Mouse (Mus musculus) forebrain, embryonic 12.5 days (tissue): ENCODE results near the gene Itga5. TPM values are rescaled to one million over a fixed set of nuclear protein-coding genes. Genes with fewer than 3 reads are reported as not detected.
A peak's percentile ranks its signal among the peaks of the same experiment; 100 is the strongest.

Source experiments
- ATAC-seq: fragments of 200-750 bp; cut with Nextera tagmentation; 2 replicates; pipeline ENCODE4 v1.8.0; 2017; ENCODE audit warnings: moderate TSS enrichment; ENCODE audit not compliant: low FRiP score
- H3K27ac ChIP-seq: fragments of 300-500 bp; sonication (generic); 2 replicates; pipeline ENCODE4 v1.5.1; 2016; ENCODE audit warnings: mild to moderate bottlenecking
- H3K27me3 ChIP-seq: fragments of 300-500 bp; sonication (generic); 2 replicates; pipeline ENCODE4 v1.6.1; 2016; ENCODE audit warnings: mild to moderate bottlenecking
- H3K36me3 ChIP-seq: fragments of 300-500 bp; sonication (generic); replicated peaks from 2 replicates; pipeline ENCODE4 v1.6.1; 2016; ENCODE audit warnings: mild to moderate bottlenecking
- H3K4me1 ChIP-seq: fragments of 300-500 bp; sonication (generic); 2 replicates; pipeline ENCODE4 v1.6.1; 2016
- H3K4me2 ChIP-seq: fragments of 300-500 bp; sonication (generic); 2 replicates; pipeline ENCODE4 v1.6.1; 2016; ENCODE audit warnings: mild to moderate bottlenecking, moderate library complexity
- H3K4me3 ChIP-seq: fragments of 300-500 bp; sonication (generic); replicated peaks from 2 replicates; pipeline ENCODE4 v1.5.1; 2016; ENCODE audit warnings: mild to moderate bottlenecking
- H3K9ac ChIP-seq: fragments of 300-500 bp; sonication (generic); 2 replicates; pipeline ENCODE4 v1.6.1; 2016; ENCODE audit warnings: mild to moderate bottlenecking
- H3K9me3 ChIP-seq: fragments of 300-500 bp; sonication (generic); 2 replicates; pipeline ENCODE4 v1.6.1; 2016
- WGBS: fragments of 180-500 bp; shearing (Covaris S2); methylation state at CpG from one replicate; pipeline ENCODE4 v1.1.7; 2016; 5-methylcytosine and 5-hydroxymethylcytosine counted together
- polyA plus RNA-seq: library from polyadenylated mRNA; unstranded; fragments of >200 nt; fragmentation: Nextera tagmentation; extraction: Ambion mirVana; gene quantifications from 2 replicates; pipeline ENCODE4 v1.2.1, GENCODE M21; 2016

Gene Itga5
- polyA plus RNA-seq, 1 experiment from 2014 or later: 17.3 TPM

DNA sequence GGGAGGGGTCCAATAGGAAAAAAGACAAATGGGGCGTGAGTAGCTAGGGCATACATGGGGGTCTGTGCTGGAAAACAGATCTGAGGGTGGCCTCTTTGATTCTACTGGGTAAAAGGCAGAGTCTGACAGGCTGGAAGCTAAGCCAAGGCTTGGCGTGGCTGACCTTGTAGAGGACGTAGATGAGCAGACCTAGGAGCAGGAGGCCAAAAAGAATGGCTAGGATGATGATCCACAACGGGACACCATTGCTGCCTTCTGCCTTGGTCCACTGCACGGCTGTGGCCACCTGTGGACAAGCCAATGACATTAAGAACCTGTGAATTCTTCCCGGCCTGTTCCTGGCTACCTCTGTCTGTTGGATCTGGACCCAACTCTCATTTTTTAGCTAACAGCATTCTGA, 20.8 kb downstream of the Itga5 start:
- no peaks in the 10 kb centered on the region for H3K9me3 ChIP-seq
- peaks cover 13% of the 10 kb centered on the region for H3K4me1 ChIP-seq
- no peak overlapping the region for H3K27ac ChIP-seq
- ATAC-seq: no peak
- H3K9ac ChIP-seq: no peak overlapping the region
- H3K36me3 ChIP-seq: peaks cover 26% of the 10 kb centered on the region
- peaks cover 14% of the 10 kb centered on the region for H3K27me3 ChIP-seq
- H3K4me2 ChIP-seq: no peak overlapping the region
- WGBS: 88% methylated on average over 6 of the region's 6 CpGs
- H3K4me3 ChIP-seq: no peak overlapping the region

DNA sequence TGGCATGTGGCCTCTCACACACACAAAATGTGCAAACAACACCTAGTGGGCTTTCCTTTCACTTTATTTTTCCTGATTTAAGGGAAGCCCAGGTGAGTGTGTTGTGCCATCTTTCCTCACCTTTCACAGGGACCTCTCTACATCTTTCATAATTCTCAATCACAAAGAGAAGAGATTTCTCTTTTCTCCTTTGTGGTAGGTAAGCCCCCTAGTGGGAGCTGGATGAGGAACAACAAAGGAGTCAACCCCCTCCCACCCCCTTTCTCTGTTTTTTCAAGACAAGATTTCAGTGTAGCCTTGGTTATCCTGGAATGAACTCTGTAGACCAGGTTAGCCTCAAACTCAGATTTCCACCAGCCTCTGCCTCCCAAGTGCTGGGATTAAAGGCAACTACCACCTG, 23.0 kb downstream of the Itga5 start:
- peaks cover 37% of the 10 kb centered on the region for H3K27me3 ChIP-seq
- no peak overlapping the region for H3K4me3 ChIP-seq
- no peak overlapping the region for H3K27ac ChIP-seq
- peaks cover 10% of the 10 kb centered on the region; the same call in 1 of the 2 replicates for H3K36me3 ChIP-seq
- H3K9ac ChIP-seq: no peak overlapping the region
- no peaks in the 10 kb centered on the region for H3K9me3 ChIP-seq
- no peak overlapping the region for H3K4me2 ChIP-seq
- no peak for ATAC-seq
- peaks cover 34% of the 10 kb centered on the region for H3K4me1 ChIP-seq

DNA sequence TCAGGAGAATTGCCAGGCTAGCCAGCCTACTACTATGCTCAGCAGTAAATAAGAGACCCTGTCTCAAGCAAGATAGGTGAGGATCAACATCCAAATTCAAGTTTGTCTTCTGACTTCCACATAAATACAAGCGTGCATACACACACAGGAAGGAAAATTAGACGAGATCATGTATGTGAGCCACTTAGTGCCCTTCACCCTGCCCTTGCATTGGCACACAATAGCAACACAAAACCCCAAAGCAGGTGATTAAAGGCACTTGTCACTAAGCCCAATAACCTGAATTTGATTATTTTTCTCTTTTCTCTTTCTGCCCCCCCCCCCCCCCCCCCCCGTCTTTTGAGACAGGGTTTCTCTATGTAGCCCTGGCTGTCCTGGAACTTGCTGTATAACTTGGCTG, 23.6 kb downstream of the Itga5 start:
- Histone ChIP-seq H3K4me3 (no peak overlapping the region), H3K27ac (no peak overlapping the region), H3K9ac (no peak overlapping the region), H3K27me3 (peaks cover 42% of the 10 kb centered on the region), H3K4me1 (peaks cover 39% of the 10 kb centered on the region), H3K9me3 (no peaks in the 10 kb centered on the region), H3K36me3 (peaks cover 10% of the 10 kb centered on the region; the same call in 1 of the 2 replicates), H3K4me2 (no peak overlapping the region)
- ATAC-seq: no peak
- WGBS: 63% methylated on average over 3 of the region's 3 CpGs

DNA sequence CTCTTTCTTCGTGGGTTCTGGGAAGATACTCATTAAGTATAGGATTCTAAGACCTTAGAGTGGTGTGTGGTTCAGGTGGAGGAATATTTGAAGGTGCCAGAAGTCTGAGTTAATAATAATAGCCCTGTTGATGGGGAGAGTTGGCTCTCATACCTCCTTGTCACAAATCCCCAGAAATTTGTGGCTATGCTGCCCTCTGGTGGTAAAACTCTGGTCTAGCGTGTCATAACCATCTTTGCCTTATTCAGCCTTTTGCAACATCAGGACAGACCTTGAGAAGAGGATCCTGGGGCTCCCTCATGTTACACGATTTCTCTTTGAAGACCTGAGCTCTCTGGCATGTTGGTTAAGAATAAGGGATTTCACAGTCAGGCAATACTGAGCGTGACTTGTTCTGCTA, 24.1 kb downstream of the Itga5 start:
- H3K4me3 ChIP-seq: no peak overlapping the region
- H3K27ac ChIP-seq: no peak overlapping the region
- no peak overlapping the region for H3K9ac ChIP-seq
- H3K36me3 ChIP-seq: peaks cover 10% of the 10 kb centered on the region; the same call in 1 of the 2 replicates
- peaks cover 41% of the 10 kb centered on the region for H3K4me1 ChIP-seq
- H3K27me3 ChIP-seq: peaks cover 48% of the 10 kb centered on the region
- no peak overlapping the region for H3K4me2 ChIP-seq
- 15% methylated on average over 4 of the region's 4 CpGs for WGBS
- H3K9me3 ChIP-seq: no peaks in the 10 kb centered on the region
- ATAC-seq: peak; percentile 42; the same call in 1 of the 2 replicates

DNA sequence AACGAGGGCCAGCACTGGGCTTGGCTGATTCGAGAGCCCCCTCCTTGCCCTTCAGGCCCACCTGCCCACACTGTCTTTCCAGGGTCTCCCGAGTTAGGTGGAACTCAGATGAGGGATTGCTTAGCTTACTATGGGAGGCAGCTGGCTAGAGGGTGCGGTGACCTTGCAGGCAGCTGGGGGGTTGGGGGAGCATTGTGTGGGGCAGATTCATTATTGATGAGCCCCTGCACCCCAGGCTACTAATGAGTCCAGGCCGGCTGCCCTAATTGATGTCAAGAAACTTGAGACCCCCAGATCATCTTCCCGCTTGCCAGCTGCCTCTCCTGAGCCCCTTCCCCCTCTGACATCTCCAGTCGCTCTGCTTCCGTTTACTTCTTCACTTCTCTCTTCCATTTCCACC, 25.0 kb downstream of the Itga5 start:
- Histone ChIP-seq H3K27me3 (peaks cover 54% of the 10 kb centered on the region), H3K4me3 (no peak overlapping the region), H3K36me3 (peaks cover 10% of the 10 kb centered on the region; the same call in 1 of the 2 replicates), H3K9me3 (no peaks in the 10 kb centered on the region), H3K27ac (no peak overlapping the region), H3K4me2 (no peak overlapping the region), H3K4me1 (peaks cover 45% of the 10 kb centered on the region), H3K9ac (no peak overlapping the region)
- no peak for ATAC-seq
- 37% methylated on average over 8 of the region's 8 CpGs for WGBS

DNA sequence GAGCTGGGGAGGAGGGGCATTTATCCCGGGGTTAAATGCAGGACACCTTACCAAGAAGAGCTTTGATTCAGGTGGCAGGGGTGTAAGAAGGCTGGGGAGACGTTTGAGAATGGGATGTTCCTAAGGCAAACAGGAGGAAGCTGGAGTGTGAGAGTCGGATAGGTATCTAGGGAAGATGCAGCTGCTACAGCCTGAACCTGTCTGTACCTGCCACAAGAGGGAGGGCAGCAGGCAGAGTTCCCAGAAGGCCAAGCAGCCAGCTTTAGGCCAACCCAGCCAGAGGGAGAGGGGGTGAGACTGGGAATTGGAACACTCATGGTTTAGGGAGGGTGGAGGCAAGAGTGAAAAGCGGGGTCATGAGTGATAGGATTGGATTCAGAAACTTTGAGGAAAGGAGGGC, 25.8 kb downstream of the Itga5 start:
- WGBS: 16% methylated on average over 4 of the region's 4 CpGs
- no peak overlapping the region for H3K9ac ChIP-seq

DNA sequence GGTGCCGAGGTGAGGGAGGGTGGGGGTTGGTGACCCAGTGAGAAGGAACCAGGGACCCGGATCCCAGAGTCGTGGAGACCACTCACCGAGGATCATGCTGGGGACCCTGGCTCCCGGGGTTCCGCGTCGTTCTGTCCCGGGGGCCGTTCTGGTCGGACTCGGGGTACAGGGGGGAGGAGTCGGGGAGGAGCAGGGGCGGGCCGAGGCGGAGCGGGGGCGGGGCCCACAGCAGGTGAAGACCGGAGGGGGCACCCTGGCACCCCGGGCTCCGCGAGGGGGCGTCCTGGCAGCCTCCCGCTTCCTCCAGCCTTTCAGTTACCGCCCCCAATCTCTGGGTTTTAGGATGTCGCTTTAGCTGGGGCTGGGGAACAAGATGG, 26.6 kb downstream of the Itga5 start, which contains the start of gene Zfp385a:
TSS of gene Zfp385a (minus strand) at position 133 of the 377 bp plus-strand sequence.
- peak within 1 kb of the TSS; percentile 91 for H3K4me2 ChIP-seq
- peak within 1 kb of the TSS; percentile 58 for H3K4me3 ChIP-seq
- peaks cover 62% of the 10 kb centered on the region for H3K27me3 ChIP-seq
- peaks cover 54% of the 10 kb centered on the region for H3K4me1 ChIP-seq
- H3K9me3 ChIP-seq: no peaks in the 10 kb centered on the region
- peak; percentile 65 for ATAC-seq
- H3K27ac ChIP-seq: no peak within 1 kb of the TSS
- peak within 1 kb of the TSS; percentile 59 for H3K9ac ChIP-seq
- under 1% methylated on average over 25 of the region's 26 CpGs for WGBS
- H3K36me3 ChIP-seq: peaks cover 8% of the 10 kb centered on the region; the same call in 1 of the 2 replicates

More for the DNA sequence above, 25.8 kb downstream of the Itga5 start:
- Histone ChIP-seq H3K4me1 (peaks cover 46% of the 10 kb centered on the region), H3K36me3 (peaks cover 10% of the 10 kb centered on the region; the same call in 1 of the 2 replicates), H3K27me3 (peaks cover 54% of the 10 kb centered on the region), H3K4me3 (no peak overlapping the region), H3K9me3 (no peaks in the 10 kb centered on the region), H3K27ac (no peak overlapping the region), H3K4me2 (peak overlapping the region; percentile 91)
- no peak for ATAC-seq

DNA sequence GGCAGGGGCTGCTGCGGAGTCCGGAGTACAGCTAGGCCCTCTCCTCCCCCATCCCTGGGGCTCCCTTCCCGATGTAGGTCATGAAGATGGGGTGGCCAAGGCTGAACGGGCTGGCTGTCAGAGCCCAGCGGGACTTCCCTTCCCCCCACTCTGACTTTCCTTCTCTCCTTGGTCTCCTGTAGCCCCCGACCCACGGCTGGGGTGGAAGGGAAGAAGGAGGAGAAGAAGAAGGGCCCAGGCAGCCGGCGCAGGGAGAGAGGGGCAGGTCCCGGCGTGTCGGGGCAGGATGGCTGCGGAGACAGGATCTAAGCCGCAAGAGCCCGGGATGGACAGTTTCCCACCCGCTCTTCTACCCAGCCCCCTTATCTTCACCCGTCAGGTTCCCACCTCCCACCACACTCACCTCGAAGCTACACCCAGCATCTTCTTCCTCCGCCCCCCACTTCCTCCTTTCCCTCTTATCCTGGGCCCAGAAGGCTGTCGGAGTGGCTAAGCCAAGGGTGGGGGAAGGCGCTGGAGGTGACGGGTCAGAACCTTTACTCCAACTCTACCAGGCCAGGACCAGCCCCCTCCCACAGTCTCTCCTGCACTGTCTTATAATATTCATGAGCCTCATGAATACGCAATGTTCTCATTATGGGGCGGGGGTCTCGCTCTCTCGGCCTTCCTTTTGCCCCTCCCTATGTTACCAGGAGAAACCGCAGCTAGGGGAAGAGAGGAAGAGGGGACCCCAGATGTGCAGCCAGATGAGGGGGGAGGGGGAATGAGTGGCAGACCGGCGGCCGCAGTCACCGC, 27.2 kb downstream of the Itga5 start:
- H3K27me3 ChIP-seq: peaks cover 67% of the 10 kb centered on the region
- peak overlapping the region; percentile 59 for H3K9ac ChIP-seq
- H3K9me3 ChIP-seq: no peaks in the 10 kb centered on the region
- H3K4me1 ChIP-seq: peaks cover 60% of the 10 kb centered on the region
- H3K4me3 ChIP-seq: peak overlapping the region; percentile 58
- peak overlapping the region; percentile 91 for H3K4me2 ChIP-seq
- 4% methylated on average over 23 of the region's 31 CpGs for WGBS
- peak; percentile 31 for ATAC-seq
- H3K27ac ChIP-seq: no peak overlapping the region
- H3K36me3 ChIP-seq: peaks cover 2% of the 10 kb centered on the region; the same call in 1 of the 2 replicates

DNA sequence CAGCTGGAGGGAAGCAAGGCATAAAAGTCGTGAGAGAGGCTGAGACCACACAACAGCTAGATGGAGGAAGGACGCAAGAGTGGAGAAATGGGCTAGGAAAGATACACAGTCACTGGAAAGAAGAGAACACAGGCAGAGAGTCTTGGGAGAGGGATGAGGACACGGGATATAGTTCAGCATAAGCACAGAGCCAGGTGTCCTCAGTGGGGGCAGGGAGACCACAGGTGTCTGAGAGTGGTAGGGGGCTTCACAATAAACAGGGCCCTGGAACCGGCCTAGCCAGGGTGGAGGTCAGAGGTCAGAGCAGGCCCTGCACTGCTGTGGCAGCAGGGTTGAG, 27.8 kb downstream of the Itga5 start:
- ATAC-seq: no peak

DNA sequence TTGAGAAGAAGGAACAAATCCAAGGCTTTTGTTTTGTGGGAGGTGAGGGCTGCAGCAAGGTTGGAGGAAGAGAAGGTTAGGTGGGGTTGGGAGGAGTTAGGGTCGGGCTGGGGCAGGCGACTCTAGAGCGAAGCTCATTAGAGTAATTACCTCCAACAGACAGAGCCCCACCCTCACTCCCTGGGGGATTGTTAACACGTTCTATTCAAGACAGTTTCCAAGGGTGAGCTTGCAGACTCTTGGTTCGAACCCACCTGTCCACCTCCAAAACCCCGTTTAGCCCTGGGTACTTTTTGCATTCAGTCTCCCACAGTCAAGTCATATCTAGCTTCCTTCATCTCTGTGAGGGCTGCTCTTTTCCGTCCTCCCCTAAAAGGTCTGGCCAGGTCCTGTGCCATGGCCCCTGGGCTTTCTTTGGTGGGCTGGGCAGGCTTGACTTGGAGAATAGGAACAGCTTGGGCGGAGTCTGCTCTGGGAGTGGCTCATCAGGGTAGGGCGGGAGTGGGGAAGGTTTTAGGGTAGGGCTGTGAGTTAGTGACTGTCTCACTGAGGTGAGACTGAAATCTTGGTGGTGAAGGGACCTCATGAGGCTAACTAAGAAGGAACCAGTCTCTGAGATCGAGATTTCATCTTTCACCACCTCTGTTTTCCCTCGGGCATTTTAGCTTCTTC, 29.4 kb downstream of the Itga5 start:
- no peaks in the 10 kb centered on the region for H3K36me3 ChIP-seq
- H3K4me1 ChIP-seq: peaks cover 80% of the 10 kb centered on the region
- H3K27me3 ChIP-seq: peaks cover 70% of the 10 kb centered on the region
- no peak overlapping the region for H3K27ac ChIP-seq
- H3K4me2 ChIP-seq: no peak overlapping the region
- H3K9ac ChIP-seq: no peak overlapping the region
- WGBS: 16% methylated on average over 11 of the region's 11 CpGs
- no peaks in the 10 kb centered on the region for H3K9me3 ChIP-seq
- H3K4me3 ChIP-seq: no peak overlapping the region
- no peak for ATAC-seq

More for the DNA sequence above, 27.8 kb downstream of the Itga5 start:
- Histone ChIP-seq H3K36me3 (no peaks in the 10 kb centered on the region), H3K4me3 (peak overlapping the region; percentile 58; the same call in 1 of the 2 replicates), H3K4me1 (peaks cover 65% of the 10 kb centered on the region), H3K9me3 (no peaks in the 10 kb centered on the region), H3K27me3 (peaks cover 68% of the 10 kb centered on the region), H3K27ac (no peak overlapping the region), H3K4me2 (peak overlapping the region; percentile 91), H3K9ac (peak overlapping the region; percentile 59; the same call in 1 of the 2 replicates)
- 34% methylated on average over 4 of the region's 4 CpGs for WGBS

DNA sequence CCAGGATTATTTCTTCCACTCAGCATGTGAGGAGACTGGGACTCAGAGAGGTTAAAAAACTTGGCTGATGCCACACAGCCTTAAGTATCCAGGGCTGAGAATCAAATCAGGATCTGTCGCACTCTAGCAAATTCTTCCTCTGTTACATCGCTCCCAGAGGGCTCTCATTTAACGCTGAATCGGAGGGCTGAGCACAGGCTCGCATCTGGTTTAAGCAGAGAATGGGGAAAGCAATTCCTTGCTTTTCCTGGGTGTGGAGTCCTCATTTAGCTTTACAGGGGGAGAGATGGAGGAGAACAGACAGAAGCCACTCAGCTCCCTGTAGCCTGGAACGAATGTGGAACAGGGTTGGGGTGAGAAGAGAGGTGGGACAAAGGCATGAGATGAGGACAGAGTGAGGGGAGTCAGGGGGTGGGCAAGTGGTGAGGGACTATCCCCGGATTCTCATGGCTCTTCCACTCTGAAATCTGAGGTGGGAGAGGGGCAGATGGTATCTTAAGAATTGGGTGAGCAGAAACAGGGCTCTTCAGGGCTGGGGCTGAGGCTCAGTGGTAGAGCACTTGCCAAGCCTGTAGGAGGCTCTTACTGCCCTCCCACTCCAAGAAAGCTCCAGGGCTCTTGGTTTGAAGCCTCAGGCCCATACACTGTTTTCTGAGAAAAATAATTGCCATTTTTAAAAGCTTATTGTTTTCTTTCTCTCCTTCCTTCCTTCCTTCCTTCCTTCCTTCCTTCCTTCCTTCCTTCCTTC, 30.9 kb downstream of the Itga5 start:
- Histone ChIP-seq H3K36me3 (no peaks in the 10 kb centered on the region), H3K4me3 (no peak overlapping the region), H3K4me1 (peaks cover 68% of the 10 kb centered on the region), H3K4me2 (no peak overlapping the region), H3K27ac (0 out of 2 replicates have a peak overlapping the region, but pooled peaks have one; percentile 25), H3K9me3 (no peaks in the 10 kb centered on the region), H3K9ac (no peak overlapping the region), H3K27me3 (peaks cover 56% of the 10 kb centered on the region)
- 31% methylated on average over 7 of the region's 7 CpGs for WGBS
- no peak for ATAC-seq

DNA sequence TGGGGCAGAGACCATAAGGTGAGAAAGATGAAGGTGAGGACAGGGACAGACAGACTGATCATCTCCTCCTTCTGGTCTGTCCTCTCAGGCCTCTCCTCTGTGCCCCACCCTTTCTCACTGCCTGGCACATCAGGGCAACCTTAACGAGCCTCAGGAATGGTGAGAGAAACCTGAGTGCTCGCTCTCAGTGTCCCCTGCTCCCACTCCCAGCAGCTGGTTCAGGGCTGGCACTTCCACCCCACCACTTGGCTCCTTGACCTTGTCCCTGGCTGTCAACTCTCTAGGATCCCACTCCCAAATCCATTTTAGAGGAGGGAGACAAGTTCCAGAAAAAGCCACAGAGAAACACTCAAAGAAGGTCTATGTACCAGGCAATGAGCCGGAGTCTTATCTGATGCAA, 31.5 kb downstream of the Itga5 start:
- H3K36me3 ChIP-seq: no peaks in the 10 kb centered on the region
- H3K9me3 ChIP-seq: no peaks in the 10 kb centered on the region
- no peak overlapping the region for H3K4me3 ChIP-seq
- peaks cover 62% of the 10 kb centered on the region for H3K4me1 ChIP-seq
- peaks cover 49% of the 10 kb centered on the region for H3K27me3 ChIP-seq
- no peak overlapping the region for H3K9ac ChIP-seq
- H3K27ac ChIP-seq: no peak overlapping the region
- WGBS: 56% methylated on average over 3 of the region's 3 CpGs
- H3K4me2 ChIP-seq: no peak overlapping the region
- ATAC-seq: no peak
